Mouse (Mus musculus): ENCODE results near the gene Gucy1b2.
A peak's percentile ranks its signal among the peaks of the same experiment; 100 is the strongest.

Gene Gucy1b2

GRCm38 (mm10) chr14:62456239-62456747 lies at the start of gene Gucy1b2:
Gucy1b2 (minus strand) TSS chr14:62456289.
- DNase-seq, result no peak

- no peak for DNase-seq
Measured at GRCm38 (mm10) chr14:62497391-62497790, 41.3 kb upstream of the Gucy1b2 start.

- DNase-seq, result no peak
Measured at GRCm38 (mm10) chr14:62496501-62496900, 40.4 kb upstream of the Gucy1b2 start.

GRCm38 (mm10) chr14:62493456-62493855 lies 37.4 kb upstream of the Gucy1b2 start:
- no peak for DNase-seq

GRCm38 (mm10) chr14:62492196-62492850 lies 36.2 kb upstream of the Gucy1b2 start:
- peak; percentile 82 to 89 for DNase-seq

- peak; percentile 45 to 63 for DNase-seq
Measured at GRCm38 (mm10) chr14:62488270-62488669, 32.2 kb upstream of the Gucy1b2 start.

- no peak for DNase-seq
Measured at GRCm38 (mm10) chr14:62481381-62481780, 25.3 kb upstream of the Gucy1b2 start.

- no peak for DNase-seq
Measured at GRCm38 (mm10) chr14:62479395-62479794, 23.3 kb upstream of the Gucy1b2 start.

- DNase-seq, result no peak
Measured at GRCm38 (mm10) chr14:62474481-62474880, 18.4 kb upstream of the Gucy1b2 start.

GRCm38 (mm10) chr14:62472061-62472460 lies 16.0 kb upstream of the Gucy1b2 start:
- DNase-seq, result no peak

- DNase-seq, result no peak
Measured at GRCm38 (mm10) chr14:62468753-62469125, 12.7 kb upstream of the Gucy1b2 start.

GRCm38 (mm10) chr14:62468119-62468752 lies 12.1 kb upstream of the Gucy1b2 start:
- DNase-seq, result no peak

GRCm38 (mm10) chr14:62464966-62465365 lies 8.9 kb upstream of the Gucy1b2 start:
- DNase-seq, result peak; percentile 42 to 43

- no peak for DNase-seq
Measured at GRCm38 (mm10) chr14:62459541-62459940, 3.5 kb upstream of the Gucy1b2 start.

- peak; percentile 87 to 93 for DNase-seq
Measured at GRCm38 (mm10) chr14:62457420-62458181, 1.5 kb upstream of the Gucy1b2 start.

GRCm38 (mm10) chr14:62455570-62455879 lies 564 bp downstream of the Gucy1b2 start:
- no peak for DNase-seq

- DNase-seq, result no peak
Measured at GRCm38 (mm10) chr14:62454760-62455569, 1.1 kb downstream of the Gucy1b2 start.

- DNase-seq, result no peak
Measured at GRCm38 (mm10) chr14:62454136-62454535, 2.0 kb downstream of the Gucy1b2 start.

- DNase-seq, result no peak
Measured at GRCm38 (mm10) chr14:62453276-62453675, 2.8 kb downstream of the Gucy1b2 start.

- DNase-seq, result peak in 1 of 2 experiments; percentile 33
Measured at GRCm38 (mm10) chr14:62450706-62451105, 5.4 kb downstream of the Gucy1b2 start.

- DNase-seq, result no peak
Measured at GRCm38 (mm10) chr14:62447214-62447548, 8.9 kb downstream of the Gucy1b2 start.

GRCm38 (mm10) chr14:62446385-62447213 lies 9.5 kb downstream of the Gucy1b2 start:
- no peak for DNase-seq

Measured in cerebellum, postnatal 25 days (tissue).